Mouse (Mus musculus) limb, embryonic 14.5 days (tissue): ENCODE measurements at regions not wholly inside any gene's neighbourhood (a gene's known extent, or its start where the extent isn't known, plus 50 kb on each side); places are given as distances from the start of the nearest gene placed in this dataset.

ENCODE experiments used
- ATAC-seq: fragments of 200-750 bp; cut with Nextera tagmentation; 2 replicates; pipeline ENCODE4 v1.8.0; 2017; ENCODE audit warnings: low read depth, moderate number of reproducible peaks, moderate TSS enrichment; ENCODE audit not compliant: low FRiP score
- DNase-seq: peaks from one replicate; pipeline ENCODE4 v3.0.0-alpha.2; 2015; ENCODE audit warnings: low spot score
- H3K27ac ChIP-seq: fragments of 300-500 bp; sonication (generic); replicated peaks from 2 replicates; pipeline ENCODE4 v1.5.1; 2014; ENCODE audit warnings: low read depth, mild to moderate bottlenecking, low read length, moderate library complexity, mixed read lengths
- H3K27me3 ChIP-seq: fragments of 300-500 bp; sonication (generic); 2 replicates; pipeline ENCODE4 v1.6.1; 2014; ENCODE audit warnings: low read length, mixed read lengths; ENCODE audit not compliant: control insufficient read depth, insufficient read depth
- H3K36me3 ChIP-seq: fragments of 300-500 bp; sonication (generic); 2 replicates; pipeline ENCODE4 v1.6.1; 2014; ENCODE audit warnings: mild to moderate bottlenecking, low read length, moderate library complexity, mixed read lengths; ENCODE audit not compliant: control insufficient read depth, insufficient read depth
- H3K4me1 ChIP-seq: fragments of 300-500 bp; sonication (generic); 2 replicates; pipeline ENCODE4 v1.6.1; 2014; ENCODE audit warnings: antibody characterized with exemption, low read length, mixed read lengths; ENCODE audit not compliant: control insufficient read depth, insufficient read depth
- H3K4me2 ChIP-seq: fragments of 300-500 bp; sonication (generic); replicated peaks from 2 replicates; pipeline ENCODE4 v1.6.1; 2014; ENCODE audit warnings: low read depth, mild to moderate bottlenecking, low read length, moderate library complexity; ENCODE audit not compliant: severe bottlenecking
- H3K4me3 ChIP-seq: fragments of 300-500 bp; sonication (generic); replicated peaks from 2 replicates; pipeline ENCODE4 v1.5.1; 2014; ENCODE audit warnings: low read length
- H3K9ac ChIP-seq: fragments of 300-500 bp; sonication (generic); 2 replicates; pipeline ENCODE4 v1.6.1; 2014; ENCODE audit warnings: mild to moderate bottlenecking, low read depth, low read length, moderate library complexity; ENCODE audit not compliant: severe bottlenecking
- H3K9me3 ChIP-seq: fragments of 300-500 bp; sonication (generic); 2 replicates; pipeline ENCODE4 v1.6.1; 2016; ENCODE audit warnings: low read length; ENCODE audit not compliant: control insufficient read depth
- POLR2A ChIP-seq: fragments of 200-500 bp; IDR thresholded peaks from 2 replicates; pipeline ENCODE4 v1.8.0; 2012; ENCODE audit warnings: inconsistent platforms, mild to moderate bottlenecking, moderate library complexity, borderline replicate concordance; ENCODE audit not compliant: insufficient read depth, insufficient read length; ENCODE audit errors: extremely low read depth
- WGBS: fragments of 180-500 bp; shearing (Covaris S2); extraction: QIAGEN DNeasy Blood & Tissue Kit; methylation state at CpG from one replicate; pipeline ENCODE4 v1.1.7; 2014; 5-methylcytosine and 5-hydroxymethylcytosine counted together

DNA sequence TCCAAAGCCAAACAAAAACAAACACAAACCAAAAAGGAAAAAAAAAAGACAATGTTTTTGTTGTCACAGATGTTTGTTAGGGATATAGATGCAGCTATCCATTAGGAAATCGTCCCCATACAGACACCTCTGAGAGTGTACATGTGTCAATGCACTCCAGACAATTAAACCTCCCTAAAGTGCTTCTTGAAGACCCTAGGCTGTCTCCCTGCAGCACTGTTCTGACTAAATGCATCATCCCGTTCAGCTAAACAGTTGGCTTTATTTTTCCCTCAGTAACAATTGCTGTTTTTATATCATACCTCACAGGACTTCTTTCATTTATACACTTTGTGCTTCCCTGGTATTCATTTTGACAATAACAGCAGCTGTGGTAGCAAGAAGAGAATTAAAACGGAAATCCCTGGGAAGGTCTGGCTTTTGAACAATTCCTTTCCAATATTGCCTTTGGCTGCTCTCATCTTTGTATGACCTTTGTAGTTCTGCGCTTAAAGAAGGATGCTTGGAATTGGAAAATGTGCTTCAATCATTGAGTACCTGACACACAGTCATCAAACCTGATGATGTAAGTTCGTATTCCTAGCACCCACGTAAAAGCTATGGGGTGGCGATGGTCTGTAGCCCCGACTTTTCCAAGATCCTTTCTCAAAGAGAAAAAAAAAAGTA lies 208.9 kb downstream of the Dusp6 start:
- ATAC-seq (no peak; the same call in 1 of the 2 replicates), DNase-seq (peak; percentile 32)
- Histone ChIP-seq H3K4me2 (no peak overlapping the region), H3K4me1 (0 out of 2 replicates have a peak, but pooled peaks cover 2% of the 10 kb centered on the region), H3K36me3 (no peaks in the 10 kb centered on the region), H3K9ac (no peak overlapping the region), H3K9me3 (no peaks in the 10 kb centered on the region), H3K4me3 (no peak overlapping the region), H3K27me3 (no peaks in the 10 kb centered on the region), H3K27ac (no peak overlapping the region)
- TF ChIP-seq POLR2A: no peak
- WGBS: 63% methylated on average over 8 of the region's 8 CpGs

DNA sequence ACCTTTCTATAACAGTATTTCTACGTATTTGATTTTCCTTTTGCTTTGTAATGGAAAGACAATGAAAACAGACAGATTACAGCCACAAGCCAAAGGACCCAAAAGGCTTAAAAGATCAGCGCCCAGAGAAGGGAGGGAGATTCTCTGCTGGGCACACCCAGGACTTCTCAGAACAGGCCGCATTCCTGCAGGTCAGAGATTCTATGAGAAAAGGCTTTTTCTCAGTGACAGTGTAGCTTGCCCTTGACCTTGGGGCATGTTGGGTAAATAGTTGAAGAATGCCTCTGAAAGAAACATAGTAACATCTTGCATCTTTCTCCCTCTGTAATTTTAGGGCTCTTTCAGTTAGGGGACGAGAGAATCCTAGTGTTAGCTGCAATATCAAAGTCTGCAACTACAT lies 209.8 kb downstream of the Dusp6 start:
- Histone ChIP-seq H3K27me3 (no peaks in the 10 kb centered on the region), H3K27ac (no peak overlapping the region), H3K4me3 (no peak overlapping the region), H3K4me2 (no peak overlapping the region), H3K9ac (no peak overlapping the region), H3K36me3 (no peaks in the 10 kb centered on the region), H3K9me3 (no peaks in the 10 kb centered on the region), H3K4me1 (0 out of 2 replicates have a peak, but pooled peaks cover 2% of the 10 kb centered on the region)
- WGBS: 63% methylated on average over 4 of the region's 4 CpGs
- no peak for DNase-seq
- no peak for ATAC-seq
- no peak for TF ChIP-seq POLR2A

DNA sequence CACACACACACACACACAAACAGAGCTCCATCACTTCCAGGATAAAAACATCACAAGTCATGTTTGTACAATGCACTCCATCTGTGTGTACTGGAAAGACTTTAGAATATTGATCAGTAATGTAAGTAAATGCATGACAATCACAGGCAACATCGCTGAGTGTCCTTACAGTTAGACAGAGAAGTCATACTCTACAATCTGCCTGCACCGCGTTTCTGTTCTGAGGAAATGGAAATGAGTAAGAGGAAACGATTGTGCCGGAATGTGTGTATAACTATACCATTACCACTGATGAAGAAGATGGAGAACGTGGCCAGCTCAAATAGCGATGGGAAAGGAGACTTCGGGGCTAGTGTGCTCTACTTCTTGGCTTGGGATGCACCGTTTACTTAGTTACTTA lies 210.7 kb downstream of the Dusp6 start:
- TF ChIP-seq POLR2A: no peak

DNA sequence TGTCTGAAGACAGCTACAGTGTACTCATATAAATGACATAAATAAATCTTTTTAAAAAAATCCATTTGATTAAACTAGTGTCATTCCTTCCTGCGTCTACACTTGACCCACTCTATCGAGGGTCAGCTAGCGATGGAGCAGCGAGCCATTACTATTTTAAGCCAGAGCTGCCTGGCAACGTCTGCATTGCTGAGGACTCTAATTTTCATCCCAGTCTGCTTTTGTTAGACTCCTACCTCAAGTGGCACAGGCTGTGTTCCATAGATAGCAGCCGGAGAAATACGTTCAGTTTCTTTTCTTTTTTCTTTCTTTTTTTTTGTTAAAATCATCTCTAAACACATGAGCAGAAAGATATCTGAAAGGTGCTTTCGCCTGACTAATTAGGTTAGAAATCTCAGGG lies 211.5 kb downstream of the Dusp6 start:
- 89% methylated on average over 8 of the region's 8 CpGs for WGBS
- H3K27ac ChIP-seq: no peak overlapping the region
- DNase-seq: no peak
- no peak for ATAC-seq
- no peak overlapping the region for H3K4me3 ChIP-seq
- no peaks in the 10 kb centered on the region for H3K9me3 ChIP-seq
- no peak overlapping the region for H3K4me2 ChIP-seq
- 0 out of 2 replicates have a peak, but pooled peaks cover 2% of the 10 kb centered on the region for H3K4me1 ChIP-seq
- H3K27me3 ChIP-seq: no peaks in the 10 kb centered on the region
- H3K9ac ChIP-seq: no peak overlapping the region
- H3K36me3 ChIP-seq: no peaks in the 10 kb centered on the region
- no peak for TF ChIP-seq POLR2A

More for the DNA sequence above, 210.7 kb downstream of the Dusp6 start:
- H3K27me3 ChIP-seq: no peaks in the 10 kb centered on the region
- ATAC-seq (no peak), DNase-seq (no peak)
- no peaks in the 10 kb centered on the region for H3K36me3 ChIP-seq
- H3K27ac ChIP-seq: no peak overlapping the region
- WGBS: 95% methylated on average over 9 of the region's 9 CpGs
- 0 out of 2 replicates have a peak, but pooled peaks cover 2% of the 10 kb centered on the region for H3K4me1 ChIP-seq
- H3K9ac ChIP-seq: no peak overlapping the region
- H3K4me3 ChIP-seq: no peak overlapping the region
- H3K4me2 ChIP-seq: no peak overlapping the region
- no peaks in the 10 kb centered on the region for H3K9me3 ChIP-seq

DNA sequence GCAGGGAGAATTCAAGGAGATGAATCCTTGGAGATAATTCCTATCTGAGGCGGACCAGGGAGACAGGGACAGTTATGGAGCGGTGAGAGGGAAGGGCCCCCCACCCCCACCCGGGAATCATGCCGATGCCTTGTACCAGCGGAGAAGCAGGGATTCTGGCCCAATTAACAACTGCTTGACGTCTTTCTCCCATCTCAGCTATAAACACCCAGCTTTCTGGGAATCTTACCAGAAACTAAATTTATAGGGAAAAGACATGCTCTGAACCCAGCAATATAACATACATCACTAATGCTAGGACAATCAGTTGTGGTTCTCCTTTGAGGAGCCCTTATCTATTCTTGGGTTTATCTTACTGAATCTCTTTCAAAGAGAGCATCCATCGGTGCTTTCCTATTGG lies 213.2 kb downstream of the Dusp6 start:
- TF ChIP-seq POLR2A: no peak
- ATAC-seq: no peak

More for the DNA sequence above, 213.2 kb downstream of the Dusp6 start:
- 0 out of 2 replicates have a peak, but pooled peaks cover 2% of the 10 kb centered on the region for H3K4me1 ChIP-seq
- no peaks in the 10 kb centered on the region for H3K9me3 ChIP-seq
- WGBS: 53% methylated on average over 7 of the region's 7 CpGs
- H3K9ac ChIP-seq: no peak overlapping the region
- H3K27me3 ChIP-seq: no peaks in the 10 kb centered on the region
- DNase-seq: no peak
- no peak overlapping the region for H3K4me2 ChIP-seq
- H3K4me3 ChIP-seq: no peak overlapping the region
- H3K27ac ChIP-seq: no peak overlapping the region
- H3K36me3 ChIP-seq: no peaks in the 10 kb centered on the region
